Mouse (Mus musculus): ENCODE measurements around the gene Grik4. TPM values are rescaled to one million over a fixed set of nuclear protein-coding genes. Genes with fewer than 3 reads are reported as not detected.

Gene Grik4
- polyA plus RNA-seq, 1 experiment = 0.36 TPM

GRCm38 (mm10) chr9:42859959-42860794 is 84.1 kb downstream of the Grik4 start:
- Histone ChIP-seq H3K27ac (replicated peaks; ENCODE audit: low read depth, low read length) (no peak overlapping the region), H3K4me1 (ENCODE audit: control insufficient read depth, insufficient read depth, insufficient read length, low read length) (peaks cover 3% of the 10 kb centered on the region; the same call in 1 of the 2 replicates), H3K4me3 (ENCODE audit: insufficient read depth, low read depth, low read length) (no peak overlapping the region)

GRCm38 (mm10) chr9:42858998-42859690 is 85.1 kb downstream of the Grik4 start:
- no peak overlapping the region for H3K27ac ChIP-seq (replicated peaks; ENCODE audit: low read depth, low read length)
- peaks cover 3% of the 10 kb centered on the region; the same call in 1 of the 2 replicates for H3K4me1 ChIP-seq (ENCODE audit: control insufficient read depth, insufficient read depth, insufficient read length, low read length)
- no peak overlapping the region for H3K4me3 ChIP-seq (ENCODE audit: insufficient read depth, low read depth, low read length)

- H3K4me1 ChIP-seq (ENCODE audit: control insufficient read depth, insufficient read depth, insufficient read length, low read length) = peaks cover 3% of the 10 kb centered on the region; the same call in 1 of the 2 replicates
- no peak overlapping the region for H3K27ac ChIP-seq (replicated peaks; ENCODE audit: low read depth, low read length)
- no peak overlapping the region for H3K4me3 ChIP-seq (ENCODE audit: insufficient read depth, low read depth, low read length)
Measured at GRCm38 (mm10) chr9:42858576-42858975, 85.7 kb downstream of the Grik4 start.

- Histone ChIP-seq H3K4me3 (ENCODE audit: insufficient read depth, low read depth, low read length) (no peak overlapping the region), H3K27ac (replicated peaks; ENCODE audit: low read depth, low read length) (no peak overlapping the region), H3K4me1 (ENCODE audit: control insufficient read depth, insufficient read depth, insufficient read length, low read length) (peaks cover 3% of the 10 kb centered on the region; the same call in 1 of the 2 replicates)
Measured at GRCm38 (mm10) chr9:42857756-42858155, 86.5 kb downstream of the Grik4 start.

GRCm38 (mm10) chr9:42853077-42853476 is 91.2 kb downstream of the Grik4 start:
- no peaks in the 10 kb centered on the region for H3K4me1 ChIP-seq (ENCODE audit: control insufficient read depth, insufficient read depth, insufficient read length, low read length)
- no peak overlapping the region for H3K27ac ChIP-seq (replicated peaks; ENCODE audit: low read depth, low read length)
- no peak overlapping the region for H3K4me3 ChIP-seq (ENCODE audit: insufficient read depth, low read depth, low read length)

GRCm38 (mm10) chr9:42850063-42850462 is 94.2 kb downstream of the Grik4 start:
- Histone ChIP-seq H3K27ac (replicated peaks; ENCODE audit: low read depth, low read length) (no peak overlapping the region), H3K4me1 (ENCODE audit: control insufficient read depth, insufficient read depth, insufficient read length, low read length) (no peaks in the 10 kb centered on the region), H3K4me3 (ENCODE audit: insufficient read depth, low read depth, low read length) (no peak overlapping the region)

- Histone ChIP-seq H3K4me1 (ENCODE audit: control insufficient read depth, insufficient read depth, insufficient read length, low read length) (no peaks in the 10 kb centered on the region), H3K27ac (replicated peaks; ENCODE audit: low read depth, low read length) (no peak overlapping the region), H3K4me3 (ENCODE audit: insufficient read depth, low read depth, low read length) (no peak overlapping the region)
Measured at GRCm38 (mm10) chr9:42848061-42848460, 96.2 kb downstream of the Grik4 start.

DNA sequence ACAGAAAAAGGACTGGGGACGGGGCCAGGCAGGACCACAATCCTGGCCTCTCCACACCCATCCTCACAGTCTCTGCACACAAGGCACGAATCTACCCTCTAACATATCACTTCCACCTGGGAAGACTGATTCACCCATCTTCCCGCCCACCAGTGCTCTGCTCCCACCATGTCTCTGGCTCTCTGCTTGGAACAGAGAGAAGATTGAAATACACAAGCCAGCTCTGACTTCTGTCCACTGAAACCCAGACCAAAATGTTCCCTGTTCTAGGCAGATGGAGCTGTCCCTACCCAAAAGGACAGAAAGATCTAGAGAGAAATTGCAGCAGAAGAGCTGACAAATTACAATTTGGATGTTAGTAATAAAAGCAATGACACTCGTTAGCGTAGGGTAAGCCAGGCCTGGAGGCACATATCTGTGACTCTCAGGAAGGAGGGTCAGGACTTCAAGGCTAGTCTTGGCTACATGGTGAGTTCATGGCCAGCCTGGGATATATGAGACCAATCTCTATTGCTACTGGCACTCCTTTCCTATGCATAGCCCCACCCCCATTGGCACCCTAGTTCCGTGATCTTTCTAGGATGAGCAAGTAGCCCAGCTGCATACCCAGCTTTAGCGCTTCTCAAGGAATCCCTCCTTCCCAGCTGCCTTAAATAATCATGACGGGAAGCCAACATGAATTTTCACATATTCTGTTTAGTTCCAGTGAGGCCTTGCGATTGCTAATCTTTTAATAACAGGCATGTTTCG is 97.4 kb downstream of the Grik4 start:
- Histone ChIP-seq H3K4me1 (ENCODE audit: control insufficient read depth, insufficient read depth, insufficient read length, low read length) (no peaks in the 10 kb centered on the region), H3K4me3 (ENCODE audit: insufficient read depth, low read depth, low read length) (no peak overlapping the region), H3K27ac (replicated peaks; ENCODE audit: low read depth, low read length) (no peak overlapping the region)

- H3K4me1 ChIP-seq (ENCODE audit: control insufficient read depth, insufficient read depth, insufficient read length, low read length) = no peaks in the 10 kb centered on the region
- H3K4me3 ChIP-seq (ENCODE audit: insufficient read depth, low read depth, low read length) = no peak overlapping the region
- no peak overlapping the region for H3K27ac ChIP-seq (replicated peaks; ENCODE audit: low read depth, low read length)
Measured at GRCm38 (mm10) chr9:42846139-42846538, 98.2 kb downstream of the Grik4 start.

DNA sequence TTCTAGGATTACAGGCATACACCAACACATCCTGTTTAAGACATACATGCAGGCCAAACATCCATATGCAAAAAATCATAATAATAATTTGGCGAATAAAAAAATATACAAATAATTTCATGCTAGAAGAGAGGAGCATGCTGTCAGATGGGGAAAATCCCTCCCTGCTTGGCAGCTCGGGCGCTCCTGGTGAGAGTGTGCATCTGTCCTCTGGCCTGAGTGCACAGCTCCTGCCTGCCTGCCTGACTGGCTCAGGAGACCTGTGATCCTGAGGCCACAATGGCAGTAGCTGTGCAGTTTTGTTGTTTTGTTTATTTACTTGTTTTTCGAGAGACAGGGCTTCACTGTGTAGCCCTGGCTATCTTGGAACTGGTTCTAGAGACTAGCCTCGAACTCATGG is 100.0 kb downstream of the Grik4 start:
- Histone ChIP-seq H3K4me1 (ENCODE audit: control insufficient read depth, insufficient read depth, insufficient read length, low read length) (no peaks in the 10 kb centered on the region), H3K27ac (replicated peaks; ENCODE audit: low read depth, low read length) (no peak overlapping the region), H3K4me3 (ENCODE audit: insufficient read depth, low read depth, low read length) (no peak overlapping the region)

DNA sequence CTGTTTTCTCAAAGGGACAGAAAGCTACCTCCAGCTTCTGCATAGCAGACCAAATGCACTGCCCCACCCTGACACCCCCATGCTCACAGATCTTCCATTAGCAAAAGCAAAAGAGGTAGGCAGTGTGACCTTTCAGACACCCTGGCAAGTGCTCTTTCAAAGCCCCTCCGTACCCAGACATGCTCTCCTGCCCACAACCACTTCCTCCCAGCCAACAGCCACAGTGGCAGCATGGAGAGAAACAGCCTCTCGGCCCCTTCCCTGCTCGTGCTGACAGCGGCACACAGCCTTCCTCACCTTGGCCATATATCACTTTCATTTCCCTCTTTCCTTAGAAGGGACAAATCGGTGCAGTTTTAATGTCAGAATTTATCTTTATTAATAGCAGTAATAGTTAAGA is 106.0 kb downstream of the Grik4 start:
- peaks cover 4% of the 10 kb centered on the region; the same call in 1 of the 2 replicates for H3K4me1 ChIP-seq (ENCODE audit: control insufficient read depth, insufficient read depth, insufficient read length, low read length)
- no peak overlapping the region for H3K4me3 ChIP-seq (ENCODE audit: insufficient read depth, low read depth, low read length)
- no peak overlapping the region for H3K27ac ChIP-seq (replicated peaks; ENCODE audit: low read depth, low read length)

GRCm38 (mm10) chr9:42837498-42837897 is 106.8 kb downstream of the Grik4 start:
- Histone ChIP-seq H3K27ac (replicated peaks; ENCODE audit: low read depth, low read length) (no peak overlapping the region), H3K4me3 (ENCODE audit: insufficient read depth, low read depth, low read length) (no peak overlapping the region), H3K4me1 (ENCODE audit: control insufficient read depth, insufficient read depth, insufficient read length, low read length) (peaks cover 4% of the 10 kb centered on the region; the same call in 1 of the 2 replicates)

DNA sequence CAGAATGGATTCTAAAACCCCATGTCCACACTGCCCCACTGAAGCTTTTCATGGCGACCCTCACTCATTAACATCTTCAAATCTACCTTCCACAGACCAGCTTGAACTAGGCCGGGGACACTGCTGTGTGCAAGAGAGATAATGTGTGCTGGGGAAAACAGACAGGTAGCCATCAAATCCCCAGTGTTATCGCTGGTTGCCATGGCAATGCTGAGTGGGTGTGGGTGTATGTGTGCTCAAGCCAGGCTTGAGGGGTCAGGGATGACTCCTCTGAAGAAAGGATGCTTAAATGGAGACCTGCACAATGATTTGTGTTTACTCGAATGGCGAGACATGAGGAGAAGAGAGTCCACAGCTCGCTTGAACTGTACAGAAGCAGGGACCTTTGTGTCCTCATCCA is 112.7 kb downstream of the Grik4 start:
- Histone ChIP-seq H3K4me3 (ENCODE audit: insufficient read depth, low read depth, low read length) (no peak overlapping the region), H3K27ac (replicated peaks; ENCODE audit: low read depth, low read length) (no peak overlapping the region), H3K4me1 (ENCODE audit: control insufficient read depth, insufficient read depth, insufficient read length, low read length) (no peaks in the 10 kb centered on the region)

DNA sequence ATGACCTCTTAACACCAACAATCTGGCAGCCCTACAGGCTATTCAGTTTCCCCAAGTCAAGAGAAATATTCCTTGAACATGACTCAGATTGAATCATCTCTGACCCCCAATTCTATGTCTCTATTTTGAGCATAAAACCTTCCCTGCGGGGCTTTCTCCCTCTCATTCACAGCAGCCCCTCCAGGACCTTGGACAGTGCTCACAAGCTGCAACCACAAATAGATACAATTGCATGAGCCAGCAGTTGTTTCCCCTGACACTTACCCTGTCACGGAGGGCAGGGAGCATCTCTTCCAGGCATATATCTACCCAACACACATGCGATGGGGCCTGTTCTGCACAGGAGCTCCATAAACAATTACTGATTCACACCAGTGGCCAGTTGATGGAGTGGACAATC is 125.0 kb downstream of the Grik4 start:
- Histone ChIP-seq H3K4me3 (ENCODE audit: insufficient read depth, low read depth, low read length) (no peak overlapping the region), H3K4me1 (ENCODE audit: control insufficient read depth, insufficient read depth, insufficient read length, low read length) (no peaks in the 10 kb centered on the region), H3K27ac (replicated peaks; ENCODE audit: low read depth, low read length) (no peak overlapping the region)

DNA sequence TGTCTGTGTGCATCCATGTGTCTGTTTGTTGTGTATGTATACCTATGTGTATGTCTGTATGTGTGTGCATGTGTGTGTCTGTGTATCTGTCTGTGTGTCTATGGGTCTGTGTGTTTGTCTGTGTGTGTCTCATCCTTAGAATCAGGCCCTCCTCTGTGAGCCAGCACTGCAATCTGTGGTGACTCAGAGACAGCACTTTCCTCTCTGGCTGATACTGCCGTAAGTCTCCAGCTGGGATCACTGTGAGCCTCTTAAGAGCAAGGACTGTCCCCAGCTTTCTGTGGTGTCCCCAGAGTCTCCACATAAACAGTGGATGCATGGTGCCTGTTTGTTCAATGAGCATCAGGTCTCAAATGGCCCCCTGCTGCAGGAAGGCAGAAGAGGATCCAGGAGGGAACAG is 127.5 kb downstream of the Grik4 start:
- Histone ChIP-seq H3K27ac (replicated peaks; ENCODE audit: low read depth, low read length) (no peak overlapping the region), H3K4me1 (ENCODE audit: control insufficient read depth, insufficient read depth, insufficient read length, low read length) (no peaks in the 10 kb centered on the region), H3K4me3 (ENCODE audit: insufficient read depth, low read depth, low read length) (no peak overlapping the region)

Data from brown adipose tissue, adult 24 weeks (tissue).